Mouse (Mus musculus): ENCODE measurements around the gene B3gnt6. TPM values are rescaled to one million over a fixed set of nuclear protein-coding genes. Genes with fewer than 3 reads are reported as not detected.

The B3gnt6 gene
- not detected for polyA plus RNA-seq (2014; fragmentation: Illumina TruSeq; extraction: RNeasy Lipid Tissue Mini Kit (QIAGEN cat#74804); ENCODE audit: low read depth, low replicate concordance)

GRCm38 (mm10) chr7:98199381-98199780, at the start of gene B3gnt6:
TSS of gene B3gnt6 (minus strand) at chr7:98199481.

GRCm38 (mm10) chr7:98177929-98178559, 21.2 kb downstream of the B3gnt6 start, which contains the start of gene Capn5:
TSS of gene Capn5 (minus strand) at chr7:98178274.

GRCm38 (mm10) chr7:98145402-98145801, 53.9 kb downstream of the B3gnt6 start, which contains the start of gene Omp:
TSS of gene Omp (minus strand) at chr7:98145502.

Other genes with a start within 250 kb of the B3gnt6 start
- gene Myo7a, start 80.0 kb downstream of the B3gnt6 start, polyA plus RNA-seq (2014; fragmentation: Illumina TruSeq; extraction: RNeasy Lipid Tissue Mini Kit (QIAGEN cat#74804); ENCODE audit: low read depth, low replicate concordance) = 7.0 TPM
- not detected for gene Omp, start 54.0 kb downstream of the B3gnt6 start, polyA plus RNA-seq (2014; fragmentation: Illumina TruSeq; extraction: RNeasy Lipid Tissue Mini Kit (QIAGEN cat#74804); ENCODE audit: low read depth, low replicate concordance)
- gene Capn5, start 21.2 kb downstream of the B3gnt6 start, polyA plus RNA-seq (2014; fragmentation: Illumina TruSeq; extraction: RNeasy Lipid Tissue Mini Kit (QIAGEN cat#74804); ENCODE audit: low read depth, low replicate concordance) = 2.3 TPM
- 4.3 TPM for gene Acer3, start 121.7 kb upstream of the B3gnt6 start, polyA plus RNA-seq (2014; fragmentation: Illumina TruSeq; extraction: RNeasy Lipid Tissue Mini Kit (QIAGEN cat#74804); ENCODE audit: low read depth, low replicate concordance)
- 2.9 TPM for gene Tsku, start 161.8 kb upstream of the B3gnt6 start, polyA plus RNA-seq (2014; fragmentation: Illumina TruSeq; extraction: RNeasy Lipid Tissue Mini Kit (QIAGEN cat#74804); ENCODE audit: low read depth, low replicate concordance)
- gene Gucy2d, start 240.9 kb upstream of the B3gnt6 start, polyA plus RNA-seq (2014; fragmentation: Illumina TruSeq; extraction: RNeasy Lipid Tissue Mini Kit (QIAGEN cat#74804); ENCODE audit: low read depth, low replicate concordance) = not detected

All from heart, adult 10 weeks (tissue).